Mouse (Mus musculus) hindbrain, embryonic 12.5 days (tissue): Measurements from ENCODE around the gene Pck1. TPM values are rescaled to one million over a fixed set of nuclear protein-coding genes. Genes with fewer than 3 reads are reported as not detected.
A peak's percentile ranks its signal among the peaks of the same experiment; 100 is the strongest.

Source experiments
- ATAC-seq: fragments of 200-750 bp; cut with Nextera tagmentation; 2 replicates; pipeline ENCODE4 v1.8.0; 2017; ENCODE audit warnings: moderate TSS enrichment; ENCODE audit not compliant: low FRiP score
- H3K27ac ChIP-seq: fragments of 300-500 bp; sonication (generic); 2 replicates; pipeline ENCODE4 v1.5.1; 2016; ENCODE audit warnings: mild to moderate bottlenecking
- H3K27me3 ChIP-seq: fragments of 300-500 bp; sonication (generic); 2 replicates; pipeline ENCODE4 v1.6.1; 2016; ENCODE audit warnings: mild to moderate bottlenecking
- H3K36me3 ChIP-seq: fragments of 300-500 bp; sonication (generic); 2 replicates; pipeline ENCODE4 v1.6.1; 2016; ENCODE audit warnings: mild to moderate bottlenecking
- H3K4me1 ChIP-seq: fragments of 300-500 bp; sonication (generic); 2 replicates; pipeline ENCODE4 v1.6.1; 2016
- H3K4me2 ChIP-seq: fragments of 300-500 bp; sonication (generic); replicated peaks from 2 replicates; pipeline ENCODE4 v1.6.1; 2016; ENCODE audit warnings: mild to moderate bottlenecking
- H3K4me3 ChIP-seq: fragments of 300-500 bp; sonication (generic); 2 replicates; pipeline ENCODE4 v1.5.1; 2016; ENCODE audit warnings: mild to moderate bottlenecking
- H3K9ac ChIP-seq: fragments of 300-500 bp; sonication (generic); 2 replicates; pipeline ENCODE4 v1.6.1; 2016; ENCODE audit warnings: mild to moderate bottlenecking, moderate library complexity
- H3K9me3 ChIP-seq: fragments of 300-500 bp; sonication (generic); replicated peaks from 2 replicates; pipeline ENCODE4 v1.6.1; 2016; ENCODE audit warnings: mild to moderate bottlenecking
- WGBS: fragments of 180-500 bp; shearing (Covaris S2); methylation state at CpG from one replicate; pipeline ENCODE4 v1.1.7; 2016; 5-methylcytosine and 5-hydroxymethylcytosine counted together
- polyA plus RNA-seq: library from polyadenylated mRNA; unstranded; fragments of >200 nt; fragmentation: Nextera tagmentation; extraction: Ambion mirVana; gene quantifications from 2 replicates; pipeline ENCODE4 v1.2.1, GENCODE M21; 2016

Pck1 gene
- polyA plus RNA-seq, 1 experiment from 2014 or later: not detected

GRCm38 (mm10) chr2:173168411-173168851, 15.6 kb downstream of the Pck1 start:
- Histone ChIP-seq H3K9ac (no peak overlapping the region), H3K4me3 (no peak overlapping the region), H3K4me1 (peaks cover 31% of the 10 kb centered on the region), H3K27me3 (peaks cover under 1% of the 10 kb centered on the region; the same call in 1 of the 2 replicates), H3K4me2 (no peak overlapping the region), H3K36me3 (no peaks in the 10 kb centered on the region), H3K9me3 (no peaks in the 10 kb centered on the region), H3K27ac (0 out of 2 replicates have a peak overlapping the region, but pooled peaks have one; percentile 58)
- 46% methylated on average over 5 of the region's 5 CpGs for WGBS
- no peak for ATAC-seq

GRCm38 (mm10) chr2:173170081-173170480, 17.2 kb downstream of the Pck1 start:
- Histone ChIP-seq H3K4me3 (no peak overlapping the region), H3K9ac (no peak overlapping the region), H3K27me3 (no peaks in the 10 kb centered on the region; the same call in 1 of the 2 replicates), H3K9me3 (no peaks in the 10 kb centered on the region), H3K27ac (no peak overlapping the region), H3K4me1 (peaks cover 45% of the 10 kb centered on the region), H3K36me3 (no peaks in the 10 kb centered on the region), H3K4me2 (no peak overlapping the region)
- WGBS: 67% methylated on average over 2 of the region's 2 CpGs
- ATAC-seq: no peak

- no peak overlapping the region for H3K9ac ChIP-seq
- no peak overlapping the region for H3K4me2 ChIP-seq
- peak overlapping the region; percentile 95 for H3K27ac ChIP-seq
- no peak for ATAC-seq
- H3K4me3 ChIP-seq: no peak overlapping the region
- 51% methylated on average over 2 of the region's 2 CpGs for WGBS
- H3K9me3 ChIP-seq: no peaks in the 10 kb centered on the region
- H3K27me3 ChIP-seq: no peaks in the 10 kb centered on the region; the same call in 1 of the 2 replicates
- no peaks in the 10 kb centered on the region for H3K36me3 ChIP-seq
- H3K4me1 ChIP-seq: peaks cover 45% of the 10 kb centered on the region
Observed at GRCm38 (mm10) chr2:173170715-173171114, 17.9 kb downstream of the Pck1 start.

- peak; percentile 55 for ATAC-seq
- 2% methylated on average over 29 of the region's 30 CpGs for WGBS
- peak overlapping the region; percentile 95 for H3K27ac ChIP-seq
- H3K36me3 ChIP-seq: no peaks in the 10 kb centered on the region
- no peaks in the 10 kb centered on the region for H3K9me3 ChIP-seq
- no peaks in the 10 kb centered on the region for H3K27me3 ChIP-seq
- no peak overlapping the region for H3K4me3 ChIP-seq
- H3K4me2 ChIP-seq: peak overlapping the region; percentile 47
- H3K9ac ChIP-seq: peak overlapping the region; percentile 28; the same call in 1 of the 2 replicates
- H3K4me1 ChIP-seq: peaks cover 45% of the 10 kb centered on the region
Observed at GRCm38 (mm10) chr2:173171470-173171869, 18.6 kb downstream of the Pck1 start.

GRCm38 (mm10) chr2:173171956-173172355, 19.1 kb downstream of the Pck1 start:
- peaks cover 45% of the 10 kb centered on the region for H3K4me1 ChIP-seq
- 67% methylated on average over 5 of the region's 5 CpGs for WGBS
- no peaks in the 10 kb centered on the region for H3K27me3 ChIP-seq
- no peak overlapping the region for H3K4me3 ChIP-seq
- peak overlapping the region; percentile 28; the same call in 1 of the 2 replicates for H3K9ac ChIP-seq
- peak overlapping the region; percentile 47 for H3K4me2 ChIP-seq
- H3K9me3 ChIP-seq: no peaks in the 10 kb centered on the region
- H3K27ac ChIP-seq: peak overlapping the region; percentile 95
- no peaks in the 10 kb centered on the region for H3K36me3 ChIP-seq
- no peak; the same call in 1 of the 2 replicates for ATAC-seq

GRCm38 (mm10) chr2:173172386-173172785, 19.5 kb downstream of the Pck1 start:
- no peaks in the 10 kb centered on the region for H3K9me3 ChIP-seq
- peaks cover under 1% of the 10 kb centered on the region; the same call in 1 of the 2 replicates for H3K27me3 ChIP-seq
- H3K4me1 ChIP-seq: peaks cover 45% of the 10 kb centered on the region
- ATAC-seq: no peak
- 0 out of 2 replicates have a peak overlapping the region, but pooled peaks have one; percentile 55 for H3K4me2 ChIP-seq
- H3K36me3 ChIP-seq: no peaks in the 10 kb centered on the region
- WGBS: 85% methylated on average over 1 of the region's 1 CpGs
- H3K9ac ChIP-seq: no peak overlapping the region
- no peak overlapping the region for H3K4me3 ChIP-seq
- peak overlapping the region; percentile 95 for H3K27ac ChIP-seq

- H3K4me3 ChIP-seq: no peak overlapping the region
- H3K36me3 ChIP-seq: no peaks in the 10 kb centered on the region
- ATAC-seq: peak; percentile 68
- WGBS: 16% methylated on average over 2 of the region's 2 CpGs
- H3K4me2 ChIP-seq: peak overlapping the region; percentile 55
- peaks cover 4% of the 10 kb centered on the region; the same call in 1 of the 2 replicates for H3K27me3 ChIP-seq
- H3K9ac ChIP-seq: no peak overlapping the region
- no peaks in the 10 kb centered on the region for H3K9me3 ChIP-seq
- peaks cover 45% of the 10 kb centered on the region for H3K4me1 ChIP-seq
- peak overlapping the region; percentile 95 for H3K27ac ChIP-seq
Observed at GRCm38 (mm10) chr2:173173008-173173407, 20.2 kb downstream of the Pck1 start.

GRCm38 (mm10) chr2:173173521-173174511, 21.0 kb downstream of the Pck1 start:
- Histone ChIP-seq H3K36me3 (no peaks in the 10 kb centered on the region), H3K9me3 (no peaks in the 10 kb centered on the region), H3K4me3 (peak overlapping the region; percentile 20), H3K27me3 (peaks cover 4% of the 10 kb centered on the region; the same call in 1 of the 2 replicates), H3K27ac (peak overlapping the region; percentile 95), H3K9ac (0 out of 2 replicates have a peak overlapping the region, but pooled peaks have one; percentile 23), H3K4me2 (peak overlapping the region; percentile 55), H3K4me1 (peaks cover 43% of the 10 kb centered on the region)
- WGBS: 2% methylated on average over 21 of the region's 22 CpGs
- peak; percentile 82 for ATAC-seq

GRCm38 (mm10) chr2:173174569-173174968, 21.7 kb downstream of the Pck1 start:
- Histone ChIP-seq H3K4me3 (no peak overlapping the region), H3K4me1 (peaks cover 42% of the 10 kb centered on the region), H3K9me3 (no peaks in the 10 kb centered on the region), H3K27me3 (peaks cover 4% of the 10 kb centered on the region; the same call in 1 of the 2 replicates), H3K36me3 (no peaks in the 10 kb centered on the region), H3K4me2 (peak overlapping the region; percentile 55), H3K27ac (peak overlapping the region; percentile 95), H3K9ac (no peak overlapping the region)
- peak; percentile 0; the same call in 1 of the 2 replicates for ATAC-seq
- 47% methylated on average over 1 of the region's 1 CpGs for WGBS

- 91% methylated on average over 5 of the region's 5 CpGs for WGBS
- ATAC-seq: no peak
- no peak overlapping the region for H3K4me2 ChIP-seq
- no peaks in the 10 kb centered on the region for H3K36me3 ChIP-seq
- no peak overlapping the region for H3K4me3 ChIP-seq
- peaks cover 4% of the 10 kb centered on the region; the same call in 1 of the 2 replicates for H3K27me3 ChIP-seq
- H3K9ac ChIP-seq: no peak overlapping the region
- H3K9me3 ChIP-seq: no peaks in the 10 kb centered on the region
- no peak overlapping the region for H3K27ac ChIP-seq
- H3K4me1 ChIP-seq: peaks cover 41% of the 10 kb centered on the region
Observed at GRCm38 (mm10) chr2:173175703-173176102, 22.9 kb downstream of the Pck1 start.

GRCm38 (mm10) chr2:173177481-173177880, 24.6 kb downstream of the Pck1 start:
- Histone ChIP-seq H3K9ac (no peak overlapping the region), H3K27me3 (peaks cover 9% of the 10 kb centered on the region; the same call in 1 of the 2 replicates), H3K9me3 (no peaks in the 10 kb centered on the region), H3K4me2 (no peak overlapping the region), H3K36me3 (no peaks in the 10 kb centered on the region), H3K4me3 (no peak overlapping the region), H3K4me1 (peaks cover 23% of the 10 kb centered on the region), H3K27ac (no peak overlapping the region)
- 83% methylated on average over 5 of the region's 5 CpGs for WGBS
- ATAC-seq: no peak

- Histone ChIP-seq H3K4me1 (peaks cover 18% of the 10 kb centered on the region), H3K27me3 (peaks cover 9% of the 10 kb centered on the region; the same call in 1 of the 2 replicates), H3K9me3 (no peaks in the 10 kb centered on the region), H3K4me3 (no peak overlapping the region), H3K4me2 (no peak overlapping the region), H3K9ac (no peak overlapping the region), H3K27ac (no peak overlapping the region), H3K36me3 (no peaks in the 10 kb centered on the region)
- 86% methylated on average over 8 of the region's 8 CpGs for WGBS
- no peak for ATAC-seq
Observed at GRCm38 (mm10) chr2:173177951-173178350, 25.1 kb downstream of the Pck1 start.
